8 mouse cellular contexts compared by ENCODE assay signal in the genomic region with DNA sequence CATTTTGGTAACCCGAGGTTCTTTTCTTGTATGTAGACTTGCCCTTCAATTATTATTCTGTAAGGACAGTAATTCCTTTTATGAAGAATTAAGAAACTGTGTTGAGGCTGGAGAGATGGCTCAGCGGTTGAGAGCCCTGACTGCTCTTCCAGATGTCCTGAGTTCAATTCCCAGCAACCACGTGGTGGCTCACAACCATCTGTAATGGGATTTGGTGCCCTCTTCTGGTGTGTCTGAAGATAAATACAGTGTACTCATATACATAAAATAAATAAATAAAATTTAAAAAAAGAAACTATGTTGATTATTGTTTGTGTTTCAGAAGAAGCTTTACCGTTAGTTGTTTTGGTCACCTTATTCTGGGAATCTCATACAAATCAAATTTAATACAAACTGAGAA. TPM values are rescaled to one million over a fixed set of nuclear protein-coding genes. Genes with fewer than 3 reads are reported as not detected.
DNase-seq lines count a peak whose midpoint lies in the region; ATAC-seq and TF ChIP-seq lines count a peak whose summit lies in the region.
"Not testable (repeated sequence)": the region's sequence is repeated elsewhere in the genome, so short reads cannot be mapped to it uniquely, and the experiment has no call there.

No protein-coding gene starts in this region.

- 71% methylated on average over 4 of the region's 4 CpGs for WGBS in heart, adult 2 months
- WGBS in hindbrain, embryonic 13.5 days = 85% methylated on average over 4 of the region's 4 CpGs
- 79% methylated on average over 4 of the region's 4 CpGs for WGBS in kidney, embryonic 16.5 days
- WGBS in liver, embryonic 13.5 days (ENCODE audit: insufficient replicate concordance) = 62% methylated on average over 4 of the region's 4 CpGs
- WGBS in midbrain, embryonic 12.5 days = 74% methylated on average over 4 of the region's 4 CpGs
- 74% methylated on average over 4 of the region's 4 CpGs for WGBS in stomach, embryonic 14.5 days

- TF ChIP-seq CTCF in embryonic fibroblast, embryonic 13.5 days (IDR thresholded peaks at IDR 0.05; ENCODE audit: borderline replicate concordance, insufficient read depth, low read length) = not testable (repeated sequence)
- peak; percentile 46 for TF ChIP-seq CTCF in heart, adult 2 months (IDR thresholded peaks at IDR 0.05)

- H3K4me1 ChIP-seq in ES-E14 (ENCODE audit: control insufficient read depth in 2 of 2, insufficient read depth in 2 of 2, low read length in 2 of 2, poor library complexity in 1 of 2); embryonic fibroblast, embryonic 13.5 days (ENCODE audit: control insufficient read depth, insufficient read depth, low read length); heart, adult 2 months (ENCODE audit: control insufficient read depth, insufficient read depth, low read length): not testable (repeated sequence)
- peaks cover 17% of the 10 kb centered on the region for H3K4me1 ChIP-seq in hindbrain, embryonic 13.5 days (replicated peaks)
- peaks cover 19% of the 10 kb centered on the region for H3K4me1 ChIP-seq in kidney, embryonic 16.5 days (ENCODE audit: insufficient read depth, low read length)
- peaks cover 36% of the 10 kb centered on the region for H3K4me1 ChIP-seq in liver, embryonic 13.5 days (replicated peaks)
- peaks cover 17% of the 10 kb centered on the region for H3K4me1 ChIP-seq in midbrain, embryonic 12.5 days
- peaks cover 12% of the 10 kb centered on the region; the same call in 1 of the 2 replicates for H3K4me1 ChIP-seq in stomach, embryonic 14.5 days (ENCODE audit: control insufficient read depth, insufficient read depth, low read length)

- not testable (repeated sequence) for TF ChIP-seq EP300 in heart, adult 2 months (IDR thresholded peaks at IDR 0.05; ENCODE audit: insufficient read depth, low read depth, low read length)

- peak overlapping the region; percentile 80 to 100 for H3K4me3 ChIP-seq in ES-E14 (ENCODE audit: insufficient read depth in 1 of 2, low read depth in 1 of 2, low read length in 2 of 2, poor library complexity in 1 of 2, severe bottlenecking in 1 of 2)
- H3K4me3 ChIP-seq in embryonic fibroblast, embryonic 13.5 days (ENCODE audit: insufficient read depth, low read length) = peak overlapping the region; percentile 88
- H3K4me3 ChIP-seq in heart, adult 2 months; hindbrain, embryonic 13.5 days: not testable (repeated sequence)
- peak overlapping the region; percentile 85 for H3K4me3 ChIP-seq in kidney, embryonic 16.5 days (ENCODE audit: low read length)
- peak overlapping the region; percentile 87 for H3K4me3 ChIP-seq in liver, embryonic 13.5 days (replicated peaks)
- H3K4me3 ChIP-seq in midbrain, embryonic 12.5 days = peak overlapping the region; percentile 86; the same call in 1 of the 2 replicates
- H3K4me3 ChIP-seq in stomach, embryonic 14.5 days (ENCODE audit: low read depth, low read length) = peak overlapping the region; percentile 63

- not testable (repeated sequence) for H3K36me3 ChIP-seq in ES-E14 (ENCODE audit: control insufficient read depth, insufficient read depth, low read length, poor library complexity, severe bottlenecking); heart, adult 2 months (ENCODE audit: control insufficient read depth, insufficient read depth, low read length)
- H3K36me3 ChIP-seq in hindbrain, embryonic 13.5 days = peaks cover 24% of the 10 kb centered on the region
- H3K36me3 ChIP-seq in kidney, embryonic 16.5 days (ENCODE audit: insufficient read depth, low read length) = peaks cover 19% of the 10 kb centered on the region; the same call in 1 of the 2 replicates
- peaks cover 44% of the 10 kb centered on the region for H3K36me3 ChIP-seq in liver, embryonic 13.5 days
- peaks cover 27% of the 10 kb centered on the region for H3K36me3 ChIP-seq in midbrain, embryonic 12.5 days
- peaks cover 11% of the 10 kb centered on the region; the same call in 1 of the 2 replicates for H3K36me3 ChIP-seq in stomach, embryonic 14.5 days (ENCODE audit: control insufficient read depth, insufficient read depth, low read length)

- TF ChIP-seq POLR2A in embryonic fibroblast, embryonic 13.5 days (IDR thresholded peaks at IDR 0.05; ENCODE audit: low read depth, low read length); heart, adult 2 months (IDR thresholded peaks at IDR 0.05; ENCODE audit: insufficient read depth, low read depth, low read length): not testable (repeated sequence)

- ATAC-seq in hindbrain, embryonic 13.5 days (ENCODE audit: low FRiP score); kidney, embryonic 16.5 days (ENCODE audit: low FRiP score, low TSS enrichment); liver, embryonic 13.5 days (ENCODE audit: low read depth); midbrain, embryonic 12.5 days (ENCODE audit: low FRiP score, low read depth); stomach, embryonic 14.5 days (ENCODE audit: insufficient number of reproducible peaks, insufficient read depth, low FRiP score, low read depth): not testable (repeated sequence)

- H3K4me2 ChIP-seq in hindbrain, embryonic 13.5 days = peak overlapping the region; percentile 85
- H3K4me2 ChIP-seq in kidney, embryonic 16.5 days (replicated peaks; ENCODE audit: low read depth, low read length) = peak overlapping the region; percentile 94
- peak overlapping the region; percentile 83 for H3K4me2 ChIP-seq in liver, embryonic 13.5 days
- H3K4me2 ChIP-seq in midbrain, embryonic 12.5 days (replicated peaks) = peak overlapping the region; percentile 84
- H3K4me2 ChIP-seq in stomach, embryonic 14.5 days (replicated peaks; ENCODE audit: low read depth, low read length) = peak overlapping the region; percentile 91

- H3K9me3 ChIP-seq in ES-E14 (ENCODE audit: control insufficient read depth, insufficient read depth, low read depth, low read length); hindbrain, embryonic 13.5 days; kidney, embryonic 16.5 days (ENCODE audit: low read length); liver, embryonic 13.5 days (replicated peaks); midbrain, embryonic 12.5 days; stomach, embryonic 14.5 days (ENCODE audit: control insufficient read depth, low read depth, low read length): not testable (repeated sequence)

- intact Hi-C loops in heart, adult 2 months (cut with DNase I) = loop anchor here (5.0 kb wide), 1 partner anchor 76 kb away; a partner anchor contains a TSS

- not testable (repeated sequence) for DNase-seq in ES-E14 (ENCODE audit: low read depth, low spot score); heart, adult 2 months; liver, embryonic 13.5 days

- not testable (repeated sequence) for H3K27me3 ChIP-seq in heart, adult 2 months (ENCODE audit: control insufficient read depth, insufficient read depth, low read length); hindbrain, embryonic 13.5 days; kidney, embryonic 16.5 days (ENCODE audit: insufficient read depth, low read length); liver, embryonic 13.5 days; midbrain, embryonic 12.5 days; stomach, embryonic 14.5 days (ENCODE audit: control insufficient read depth, insufficient read depth, low read length)

- in situ Hi-C loops in ES-E14 (cut with MboI; ENCODE audit: low sequenced_read_pairs in 2 of 2, unreplicated experiment in 2 of 2) = not testable (repeated sequence)

- H3K79me2 ChIP-seq in heart, adult 2 months (replicated peaks; ENCODE audit: control insufficient read depth, insufficient read depth, low read length) = not testable (repeated sequence)

- H3K27ac ChIP-seq in ES-E14 (ENCODE audit: insufficient read depth, low read depth, low read length, poor library complexity, severe bottlenecking); embryonic fibroblast, embryonic 13.5 days (ENCODE audit: insufficient read depth, low read length); heart, adult 2 months; hindbrain, embryonic 13.5 days; kidney, embryonic 16.5 days (ENCODE audit: low read length); liver, embryonic 13.5 days; midbrain, embryonic 12.5 days (replicated peaks); stomach, embryonic 14.5 days (ENCODE audit: low read length): not testable (repeated sequence)

- peak overlapping the region; percentile 84; the same call in 1 of the 2 replicates for H3K9ac ChIP-seq in ES-E14 (ENCODE audit: insufficient read depth, low read depth, low read length, poor library complexity, severe bottlenecking)
- not testable (repeated sequence) for H3K9ac ChIP-seq in heart, adult 2 months (ENCODE audit: low read depth, low read length); hindbrain, embryonic 13.5 days; kidney, embryonic 16.5 days (replicated peaks; ENCODE audit: low read length); midbrain, embryonic 12.5 days (replicated peaks); stomach, embryonic 14.5 days (replicated peaks; ENCODE audit: low read depth, low read length)
- peak overlapping the region; percentile 88 for H3K9ac ChIP-seq in liver, embryonic 13.5 days

RNA-seq across cellular contexts. Expression of a gene that starts 1.6 kb away (rescaled TPM):
- 145 and 155 TPM in 2 replicates for total RNA-seq in ES-E14 (2012; rRNA removed)
- polyA plus RNA-seq in embryonic fibroblast, embryonic 13.5 days (2011; ENCODE audit: insufficient read length, low read depth, missing spikeins) = 30.4 and 31.2 TPM in 2 replicates
- total RNA-seq in heart, adult 2 months (2021) = 1 to 10 TPM; 7.8 to 8.1 TPM
- polyA plus RNA-seq in heart, adult 2 months (2012; rRNA removed) = 15.3 and 23.3 TPM in 2 replicates
- polyA plus RNA-seq in hindbrain, embryonic 13.5 days (2015; fragmentation: Nextera tagmentation; extraction: Ambion mirVana) = 30.2 and 34.4 TPM in 2 replicates
- polyA plus RNA-seq in kidney, embryonic 16.5 days (2015; fragmentation: Nextera tagmentation; extraction: Ambion mirVana) = 94.4 and 100 TPM in 2 replicates
- 90.2 and 91.0 TPM in 2 replicates for polyA plus RNA-seq in liver, embryonic 13.5 days (2015; fragmentation: Nextera tagmentation; extraction: Ambion mirVana)
- 38.5 and 41.7 TPM in 2 replicates for polyA plus RNA-seq in midbrain, embryonic 12.5 days (2016; fragmentation: Nextera tagmentation; extraction: Ambion mirVana)
- polyA plus RNA-seq in stomach, embryonic 14.5 days (2014; fragmentation: Nextera tagmentation; extraction: Ambion mirVana) = 69.6 and 76.6 TPM in 2 replicates

RNA-seq across cellular contexts. Expression of a gene that starts 6.0 kb away (rescaled TPM):
- total RNA-seq in ES-E14 (2012; rRNA removed) = 70.1 and 101 TPM in 2 replicates
- polyA plus RNA-seq in embryonic fibroblast, embryonic 13.5 days (2011; ENCODE audit: insufficient read length, low read depth, missing spikeins) = 106 and 112 TPM in 2 replicates
- total RNA-seq in heart, adult 2 months (2021) = 10 to 100 TPM; 37.2 to 43.4 TPM
- polyA plus RNA-seq in heart, adult 2 months (2012; rRNA removed) = 14.3 and 25.5 TPM in 2 replicates
- polyA plus RNA-seq in hindbrain, embryonic 13.5 days (2015; fragmentation: Nextera tagmentation; extraction: Ambion mirVana) = 185 and 190 TPM in 2 replicates
- polyA plus RNA-seq in kidney, embryonic 16.5 days (2015; fragmentation: Nextera tagmentation; extraction: Ambion mirVana) = 194 and 198 TPM in 2 replicates
- 147 and 176 TPM in 2 replicates for polyA plus RNA-seq in liver, embryonic 13.5 days (2015; fragmentation: Nextera tagmentation; extraction: Ambion mirVana)
- 217 and 219 TPM in 2 replicates for polyA plus RNA-seq in midbrain, embryonic 12.5 days (2016; fragmentation: Nextera tagmentation; extraction: Ambion mirVana)
- polyA plus RNA-seq in stomach, embryonic 14.5 days (2014; fragmentation: Nextera tagmentation; extraction: Ambion mirVana) = 204 and 209 TPM in 2 replicates

RNA-seq across cellular contexts. Expression of a gene that starts 18.9 kb away (rescaled TPM):
- total RNA-seq in ES-E14 (2012; rRNA removed) = 7.7 and 11.0 TPM in 2 replicates
- 34.4 and 44.8 TPM in 2 replicates for polyA plus RNA-seq in embryonic fibroblast, embryonic 13.5 days (2011; ENCODE audit: insufficient read length, low read depth, missing spikeins)
- 1 to 10 TPM; 4.7 to 5.4 TPM for total RNA-seq in heart, adult 2 months (2021)
- 11.2 and 11.9 TPM in 2 replicates for polyA plus RNA-seq in heart, adult 2 months (2012; rRNA removed)
- polyA plus RNA-seq in hindbrain, embryonic 13.5 days (2015; fragmentation: Nextera tagmentation; extraction: Ambion mirVana) = 17.9 and 18.8 TPM in 2 replicates
- polyA plus RNA-seq in kidney, embryonic 16.5 days (2015; fragmentation: Nextera tagmentation; extraction: Ambion mirVana) = 19.3 and 22.9 TPM in 2 replicates
- 2.4 and 3.2 TPM in 2 replicates for polyA plus RNA-seq in liver, embryonic 13.5 days (2015; fragmentation: Nextera tagmentation; extraction: Ambion mirVana)
- 21.4 and 24.0 TPM in 2 replicates for polyA plus RNA-seq in midbrain, embryonic 12.5 days (2016; fragmentation: Nextera tagmentation; extraction: Ambion mirVana)
- 17.2 and 19.3 TPM in 2 replicates for polyA plus RNA-seq in stomach, embryonic 14.5 days (2014; fragmentation: Nextera tagmentation; extraction: Ambion mirVana)

RNA-seq across cellular contexts. Expression of a gene that starts 19.2 kb away (rescaled TPM):
- 51.9 and 53.0 TPM in 2 replicates for total RNA-seq in ES-E14 (2012; rRNA removed)
- polyA plus RNA-seq in embryonic fibroblast, embryonic 13.5 days (2011; ENCODE audit: insufficient read length, low read depth, missing spikeins) = 55.5 and 59.0 TPM in 2 replicates
- 10 to 100 TPM; 34.1 to 36.4 TPM for total RNA-seq in heart, adult 2 months (2021)
- polyA plus RNA-seq in heart, adult 2 months (2012; rRNA removed) = 8.4 and 11.3 TPM in 2 replicates
- 57.5 and 59.5 TPM in 2 replicates for polyA plus RNA-seq in hindbrain, embryonic 13.5 days (2015; fragmentation: Nextera tagmentation; extraction: Ambion mirVana)
- polyA plus RNA-seq in kidney, embryonic 16.5 days (2015; fragmentation: Nextera tagmentation; extraction: Ambion mirVana) = 63.2 and 64.9 TPM in 2 replicates
- 20.4 and 23.6 TPM in 2 replicates for polyA plus RNA-seq in liver, embryonic 13.5 days (2015; fragmentation: Nextera tagmentation; extraction: Ambion mirVana)
- polyA plus RNA-seq in midbrain, embryonic 12.5 days (2016; fragmentation: Nextera tagmentation; extraction: Ambion mirVana) = 57.9 and 59.8 TPM in 2 replicates
- polyA plus RNA-seq in stomach, embryonic 14.5 days (2014; fragmentation: Nextera tagmentation; extraction: Ambion mirVana) = 40.0 and 40.2 TPM in 2 replicates

RNA-seq across cellular contexts. Expression of a gene that starts 32.4 kb away (rescaled TPM):
- 0.37 and 0.94 TPM in 2 replicates for total RNA-seq in ES-E14 (2012; rRNA removed)
- polyA plus RNA-seq in embryonic fibroblast, embryonic 13.5 days (2011; ENCODE audit: insufficient read length, low read depth, missing spikeins) = 43.6 and 54.0 TPM in 2 replicates
- 1 to 10 TPM; 2.8 to 4.4 TPM for total RNA-seq in heart, adult 2 months (2021)
- polyA plus RNA-seq in heart, adult 2 months (2012; rRNA removed) = 3.1 and 4.4 TPM in 2 replicates
- polyA plus RNA-seq in hindbrain, embryonic 13.5 days (2015; fragmentation: Nextera tagmentation; extraction: Ambion mirVana) = 0.51 and 0.71 TPM in 2 replicates
- 0.89 and 0.98 TPM in 2 replicates for polyA plus RNA-seq in kidney, embryonic 16.5 days (2015; fragmentation: Nextera tagmentation; extraction: Ambion mirVana)
- 6.9 and 8.3 TPM in 2 replicates for polyA plus RNA-seq in liver, embryonic 13.5 days (2015; fragmentation: Nextera tagmentation; extraction: Ambion mirVana)
- 0.61 and 0.97 TPM in 2 replicates for polyA plus RNA-seq in midbrain, embryonic 12.5 days (2016; fragmentation: Nextera tagmentation; extraction: Ambion mirVana)
- 0.78 and 1.2 TPM in 2 replicates for polyA plus RNA-seq in stomach, embryonic 14.5 days (2014; fragmentation: Nextera tagmentation; extraction: Ambion mirVana)
